Mouse (Mus musculus) forebrain, embryonic 11.5 days (tissue): Measurements from ENCODE around the gene Ccdc65. TPM values are rescaled to one million over a fixed set of nuclear protein-coding genes. Genes with fewer than 3 reads are reported as not detected.

Source experiments
- ATAC-seq: fragments of 200-750 bp; cut with Nextera tagmentation; replicated peaks from 2 replicates; pipeline ENCODE4 v1.8.0; 2017; ENCODE audit warnings: moderate TSS enrichment; ENCODE audit not compliant: low FRiP score
- DNase-seq: peaks from one replicate; pipeline ENCODE4 v3.0.0-alpha.2; 2017; ENCODE audit warnings: low spot score
- H3K27ac ChIP-seq: fragments of 300-500 bp; sonication (generic); 2 replicates; pipeline ENCODE4 v1.5.1; 2014; ENCODE audit warnings: low read depth, low read length
- H3K27me3 ChIP-seq: fragments of 300-500 bp; sonication (generic); 2 replicates; pipeline ENCODE4 v1.6.1; 2014; ENCODE audit warnings: mild to moderate bottlenecking, low read length, mixed read lengths; ENCODE audit not compliant: control insufficient read depth, insufficient read depth
- H3K36me3 ChIP-seq: fragments of 300-500 bp; sonication (generic); 2 replicates; pipeline ENCODE4 v1.6.1; 2014; ENCODE audit warnings: mild to moderate bottlenecking, low read length, moderate library complexity, mixed read lengths; ENCODE audit not compliant: control insufficient read depth, insufficient read depth
- H3K4me1 ChIP-seq: fragments of 300-500 bp; sonication (generic); replicated peaks from 2 replicates; pipeline ENCODE4 v1.6.1; 2014; ENCODE audit warnings: low read length, mixed read lengths; ENCODE audit not compliant: control insufficient read depth, insufficient read depth
- H3K4me2 ChIP-seq: fragments of 300-500 bp; sonication (generic); 2 replicates; pipeline ENCODE4 v1.6.1; 2014; ENCODE audit warnings: low read depth, mild to moderate bottlenecking, low read length, moderate library complexity, mixed read lengths; ENCODE audit not compliant: severe bottlenecking
- H3K4me3 ChIP-seq: fragments of 300-500 bp; sonication (generic); 2 replicates; pipeline ENCODE4 v1.5.1; 2014; ENCODE audit warnings: low read depth, low read length
- H3K9ac ChIP-seq: fragments of 300-500 bp; sonication (generic); 2 replicates; pipeline ENCODE4 v1.6.1; 2014; ENCODE audit warnings: low read length
- H3K9me3 ChIP-seq: fragments of 300-500 bp; sonication (generic); 2 replicates; pipeline ENCODE4 v1.6.1; 2016; ENCODE audit warnings: low read length, mixed read lengths; ENCODE audit not compliant: control insufficient read depth
- WGBS: fragments of 180-500 bp; shearing (Covaris S2); extraction: QIAGEN DNeasy Blood & Tissue Kit; methylation state at CpG from one replicate; pipeline ENCODE4 v1.1.7; 2014; 5-methylcytosine and 5-hydroxymethylcytosine counted together
- polyA plus RNA-seq: library from polyadenylated mRNA; unstranded; fragments of >200 nt; fragmentation: Nextera tagmentation; extraction: Ambion mirVana; gene quantifications from 2 replicates; pipeline ENCODE4 v1.2.1, GENCODE M21; 2014

The Ccdc65 gene
- polyA plus RNA-seq, 1 experiment from 2014 or later = 0.92 TPM

- H3K36me3 ChIP-seq = no peaks in the 10 kb centered on the region
- peaks cover 25% of the 10 kb centered on the region for H3K4me1 ChIP-seq
- peaks cover 22% of the 10 kb centered on the region for H3K27me3 ChIP-seq
- DNase-seq (no peak), ATAC-seq (no peak)
- 32% methylated on average over 11 of the region's 11 CpGs for WGBS
- H3K9me3 ChIP-seq = no peaks in the 10 kb centered on the region
- H3K9ac ChIP-seq = peak overlapping the region; percentile 39
- H3K4me2 ChIP-seq = peak overlapping the region; percentile 88
- no peak overlapping the region for H3K27ac ChIP-seq
- peak overlapping the region; percentile 42; the same call in 1 of the 2 replicates for H3K4me3 ChIP-seq
Observed at GRCm38 (mm10) chr15:98674994-98675545, 32.9 kb upstream of the Ccdc65 start.

GRCm38 (mm10) chr15:98675634-98676250 is 32.3 kb upstream of the Ccdc65 start:
- DNase-seq = peak; percentile 61
- H3K27ac ChIP-seq = no peak overlapping the region

GRCm38 (mm10) chr15:98676471-98676870 is 31.5 kb upstream of the Ccdc65 start:
- Histone ChIP-seq H3K4me1 (peaks cover 25% of the 10 kb centered on the region), H3K27me3 (peaks cover 22% of the 10 kb centered on the region), H3K27ac (no peak overlapping the region), H3K4me3 (peak overlapping the region; percentile 42), H3K36me3 (no peaks in the 10 kb centered on the region), H3K4me2 (peak overlapping the region; percentile 88), H3K9me3 (no peaks in the 10 kb centered on the region), H3K9ac (peak overlapping the region; percentile 39)
- DNase-seq (no peak), ATAC-seq (no peak)
- 5% methylated on average over 9 of the region's 9 CpGs for WGBS

More at GRCm38 (mm10) chr15:98675634-98676250, 32.3 kb upstream of the Ccdc65 start:
- H3K4me2 ChIP-seq = peak overlapping the region; percentile 88
- peak overlapping the region; percentile 39 for H3K9ac ChIP-seq
- H3K4me3 ChIP-seq = peak overlapping the region; percentile 42
- H3K4me1 ChIP-seq = peaks cover 25% of the 10 kb centered on the region
- H3K36me3 ChIP-seq = no peaks in the 10 kb centered on the region
- no peak for ATAC-seq
- H3K27me3 ChIP-seq = peaks cover 22% of the 10 kb centered on the region
- no peaks in the 10 kb centered on the region for H3K9me3 ChIP-seq
- WGBS = 10% methylated on average over 14 of the region's 14 CpGs

- Histone ChIP-seq H3K9ac (peak within 1 kb of the TSS; percentile 49), H3K4me2 (peak within 1 kb of the TSS; percentile 88), H3K27me3 (peaks cover 22% of the 10 kb centered on the region), H3K9me3 (no peaks in the 10 kb centered on the region), H3K4me1 (peaks cover 25% of the 10 kb centered on the region), H3K27ac (no peak within 1 kb of the TSS), H3K4me3 (peak within 1 kb of the TSS; percentile 42), H3K36me3 (no peaks in the 10 kb centered on the region)
- DNase-seq (peak; percentile 88), ATAC-seq (peak; percentile 94)
- WGBS = under 1% methylated on average over 37 of the region's 37 CpGs
Observed at GRCm38 (mm10) chr15:98676940-98677728, 30.9 kb upstream of the Ccdc65 start, which contains the start of gene Rnd1. Gene Rnd1 (minus strand): TSS chr15:98677461.

- peaks cover 25% of the 10 kb centered on the region for H3K4me1 ChIP-seq
- H3K4me3 ChIP-seq = no peak overlapping the region
- H3K27me3 ChIP-seq = peaks cover 22% of the 10 kb centered on the region
- H3K9ac ChIP-seq = no peak overlapping the region
- H3K4me2 ChIP-seq = no peak overlapping the region
- 70% methylated on average over 7 of the region's 7 CpGs for WGBS
- no peaks in the 10 kb centered on the region for H3K9me3 ChIP-seq
- no peaks in the 10 kb centered on the region for H3K36me3 ChIP-seq
- no peak for DNase-seq
- no peak overlapping the region for H3K27ac ChIP-seq
- no peak for ATAC-seq
Observed at GRCm38 (mm10) chr15:98677977-98678376, 30.0 kb upstream of the Ccdc65 start.

- Histone ChIP-seq H3K9me3 (no peaks in the 10 kb centered on the region), H3K27ac (no peak overlapping the region), H3K4me3 (no peak overlapping the region), H3K4me2 (no peak overlapping the region), H3K36me3 (no peaks in the 10 kb centered on the region), H3K9ac (no peak overlapping the region), H3K4me1 (peaks cover 12% of the 10 kb centered on the region; the same call in 1 of the 2 replicates), H3K27me3 (peaks cover 12% of the 10 kb centered on the region)
- DNase-seq (no peak), ATAC-seq (no peak)
- whole genome bisulfite sequencing = 94% methylated on average over 8 of the region's 8 CpGs
Observed at GRCm38 (mm10) chr15:98680660-98681059, 27.3 kb upstream of the Ccdc65 start.

GRCm38 (mm10) chr15:98681633-98682032 is 26.4 kb upstream of the Ccdc65 start:
- 89% methylated on average over 7 of the region's 7 CpGs for WGBS
- H3K4me1 ChIP-seq = peaks cover 6% of the 10 kb centered on the region; the same call in 1 of the 2 replicates
- H3K4me3 ChIP-seq = no peak overlapping the region
- peaks cover 6% of the 10 kb centered on the region for H3K27me3 ChIP-seq
- H3K27ac ChIP-seq = no peak overlapping the region
- H3K9me3 ChIP-seq = no peaks in the 10 kb centered on the region
- DNase-seq (no peak), ATAC-seq (no peak)
- no peaks in the 10 kb centered on the region for H3K36me3 ChIP-seq
- H3K9ac ChIP-seq = no peak overlapping the region
- H3K4me2 ChIP-seq = no peak overlapping the region

GRCm38 (mm10) chr15:98683177-98683576 is 24.8 kb upstream of the Ccdc65 start:
- H3K27ac ChIP-seq = no peak overlapping the region
- no peak overlapping the region for H3K4me2 ChIP-seq
- H3K9ac ChIP-seq = no peak overlapping the region
- no peaks in the 10 kb centered on the region for H3K36me3 ChIP-seq
- no peaks in the 10 kb centered on the region for H3K4me1 ChIP-seq
- H3K4me3 ChIP-seq = no peak overlapping the region
- ATAC-seq = no peak
- H3K9me3 ChIP-seq = no peaks in the 10 kb centered on the region
- WGBS = 84% methylated on average over 10 of the region's 10 CpGs
- DNase-seq = no peak
- no peaks in the 10 kb centered on the region; the same call in 1 of the 2 replicates for H3K27me3 ChIP-seq
